Mouse (Mus musculus) thymus, postnatal 0 days (tissue): ENCODE measurements at regions not wholly inside any gene's neighbourhood (a gene's known extent, or its start where the extent isn't known, plus 50 kb on each side); places are given as distances from the start of the nearest gene placed in this dataset.
A peak's percentile ranks its signal among the peaks of the same experiment; 100 is the strongest.

Experiments
- DNase-seq: peaks from one replicate; pipeline ENCODE4 v3.0.0-alpha.2; 2015; ENCODE audit warnings: low spot score

GRCm38 (mm10) chr3:38046611-38047010, 322.3 kb upstream of the Gm5148 start:
- DNase-seq, result peak; percentile 70

DNA sequence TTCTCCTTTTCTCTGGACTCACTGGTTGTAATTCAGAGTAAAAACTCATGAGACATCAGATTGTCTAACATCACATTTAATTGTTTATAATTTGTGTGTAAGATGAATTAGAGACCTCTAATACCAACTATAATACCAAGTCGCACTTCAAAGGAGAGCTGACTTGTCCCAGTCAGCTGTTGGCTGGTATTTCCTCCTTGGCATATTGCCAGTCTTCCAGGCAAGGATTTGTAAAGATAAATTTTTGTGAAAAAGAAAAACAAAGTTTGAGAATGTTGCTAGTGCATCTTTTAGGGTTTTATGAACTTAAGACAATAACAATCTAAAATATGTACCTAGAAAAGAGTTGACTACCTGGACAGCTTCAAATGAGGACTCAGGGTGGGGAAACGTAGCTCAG, 321.7 kb upstream of the Gm5148 start:
- no peak for DNase-seq

DNA sequence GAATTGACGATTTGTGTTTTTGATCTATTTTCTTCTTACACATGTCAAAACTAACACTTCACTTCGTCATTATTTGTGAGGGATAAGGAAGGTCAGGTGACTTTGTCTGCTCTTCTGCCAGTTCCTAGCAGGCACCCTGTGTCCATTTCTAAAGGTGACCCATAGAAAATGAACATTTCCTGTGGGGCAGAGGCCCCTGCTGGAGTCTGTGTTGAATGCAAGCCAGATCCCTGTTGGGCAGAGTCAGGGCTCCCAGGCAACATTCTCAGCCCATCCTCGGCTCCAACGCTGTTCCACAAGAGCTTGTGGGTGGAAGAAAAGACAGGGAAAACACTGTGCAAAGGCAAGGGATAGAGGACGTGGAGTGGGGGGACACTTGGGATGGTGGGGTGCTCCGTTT, 321.2 kb upstream of the Gm5148 start:
- DNase-seq, result no peak

- peak; percentile 80 for DNase-seq
Observed at GRCm38 (mm10) chr3:38044338-38044737, 320.0 kb upstream of the Gm5148 start.

- DNase-seq, result no peak
Observed at GRCm38 (mm10) chr3:38042614-38043013, 318.3 kb upstream of the Gm5148 start.

DNA sequence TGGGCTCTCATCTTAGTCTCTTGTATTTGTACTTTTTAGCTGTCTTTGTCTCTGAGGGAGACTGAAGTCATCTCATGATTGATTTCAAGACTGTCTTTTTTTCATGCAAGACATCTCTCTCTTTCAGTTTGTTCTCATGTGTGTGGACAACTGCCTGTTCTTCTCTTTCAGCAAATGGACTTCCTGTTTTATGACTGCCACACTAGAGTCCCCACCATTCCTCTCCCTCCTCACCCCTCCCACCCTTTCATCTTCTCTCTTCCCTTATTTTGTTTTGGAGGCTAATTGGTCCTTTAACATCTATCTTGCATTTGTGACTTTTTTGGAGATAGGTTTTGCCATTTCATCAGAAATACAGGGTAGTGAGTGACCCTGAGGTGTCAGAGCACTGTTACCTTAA, 311.8 kb upstream of the Gm5148 start:
- DNase-seq, result no peak

DNA sequence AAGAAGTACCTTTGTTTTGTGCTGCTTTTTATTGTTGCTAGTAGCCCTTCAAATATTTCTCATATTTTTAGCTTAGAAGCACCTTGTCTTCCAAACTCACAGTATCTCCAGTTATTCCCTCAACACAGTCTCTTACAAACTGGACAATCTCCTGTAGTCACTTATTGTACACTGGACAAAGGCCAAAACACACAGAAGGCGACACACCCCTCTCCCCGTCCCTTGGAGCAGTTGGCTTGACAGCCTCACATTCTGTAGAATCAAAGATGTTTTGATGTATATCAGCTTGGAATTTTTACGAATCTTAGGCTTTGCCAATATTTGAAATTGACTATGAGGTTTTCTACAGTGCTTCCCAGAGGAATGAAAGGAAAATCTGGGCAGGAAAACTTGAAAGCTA, 309.8 kb upstream of the Gm5148 start:
- no peak for DNase-seq

DNA sequence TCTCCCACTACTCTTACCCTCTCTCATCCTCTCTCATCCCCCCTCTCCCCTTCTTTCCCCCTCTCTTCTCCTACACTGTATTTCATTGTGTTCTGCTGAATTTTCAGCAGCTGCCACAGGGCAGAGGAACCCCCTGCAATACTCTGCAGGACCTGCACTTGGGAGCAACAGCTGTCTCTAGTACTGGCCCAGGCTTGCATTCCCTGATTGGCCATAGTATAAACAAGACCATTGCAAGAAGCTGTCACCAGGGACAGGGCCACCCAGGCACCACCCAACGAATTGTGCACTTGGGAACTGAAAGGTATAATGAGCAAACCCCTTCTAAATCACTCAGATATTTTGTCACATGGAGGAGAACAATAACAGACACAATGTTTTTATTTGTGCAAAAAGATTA, 290.5 kb upstream of the Gm5148 start:
- no peak for DNase-seq

GRCm38 (mm10) chr3:38009168-38009567, 284.9 kb upstream of the Gm5148 start:
- peak; percentile 75 for DNase-seq

DNA sequence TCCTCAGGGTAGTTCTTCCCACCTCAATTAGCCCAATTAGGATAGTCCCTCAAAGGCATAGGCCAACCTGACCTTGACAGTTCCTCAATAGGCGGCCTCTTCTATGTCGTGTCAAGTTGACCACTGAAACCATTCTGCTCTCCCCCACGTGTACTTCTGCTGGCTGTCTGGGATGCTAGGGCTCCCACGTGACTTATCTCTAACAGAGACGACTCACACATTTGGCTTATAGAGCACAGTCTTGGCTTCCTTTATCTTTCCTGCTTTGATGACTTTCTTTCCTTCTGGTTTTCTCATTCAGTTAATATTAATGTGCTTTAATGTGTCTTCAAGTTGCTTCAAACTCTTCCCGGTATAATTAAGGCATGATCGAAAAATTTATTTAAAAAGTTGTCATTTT, 284.0 kb upstream of the Gm5148 start:
- no peak for DNase-seq

GRCm38 (mm10) chr3:38007626-38008025, 283.3 kb upstream of the Gm5148 start:
- no peak for DNase-seq

DNA sequence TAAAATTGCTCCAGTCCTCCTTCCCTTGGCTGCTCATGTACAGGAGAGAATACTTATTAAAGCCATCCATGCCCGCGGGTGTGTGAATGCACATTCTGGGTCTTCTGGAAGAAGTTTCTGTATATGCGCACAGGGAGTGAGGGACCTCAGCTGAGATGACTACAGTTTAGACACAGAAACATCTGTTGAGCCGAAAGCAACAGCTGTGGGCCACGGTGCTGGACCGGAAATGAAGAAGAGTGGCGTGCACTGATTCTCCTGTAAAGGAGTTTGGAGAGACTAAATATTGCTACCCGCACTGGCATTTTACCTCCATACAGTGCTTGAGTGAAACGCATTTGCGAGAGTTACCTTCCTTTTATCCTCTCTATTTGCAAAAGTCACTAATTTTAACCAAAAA, 278.0 kb upstream of the Gm5148 start:
- no peak for DNase-seq

- DNase-seq, result no peak
Observed at GRCm38 (mm10) chr3:37999779-38000178, 275.5 kb upstream of the Gm5148 start.

GRCm38 (mm10) chr3:37997998-37998397, 273.7 kb upstream of the Gm5148 start:
- DNase-seq, result no peak

DNA sequence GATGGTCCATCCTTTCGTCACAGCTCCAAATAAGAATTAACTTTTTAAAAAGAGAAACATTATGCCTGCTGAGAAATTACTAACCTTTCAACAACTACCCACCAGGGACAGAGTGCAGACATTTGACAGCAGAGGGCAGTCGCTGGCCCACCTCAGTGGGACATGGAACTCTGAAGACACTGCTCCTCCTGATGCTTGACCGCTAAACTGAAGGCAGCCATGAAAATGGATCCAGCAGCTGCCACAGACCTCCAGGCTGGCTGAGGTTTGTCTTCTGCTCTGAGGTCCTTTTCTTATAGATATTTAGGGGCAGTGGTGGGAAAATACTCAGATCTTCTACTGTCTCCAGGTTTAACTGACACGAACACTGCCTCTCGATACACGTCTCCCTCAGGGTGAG, 265.7 kb upstream of the Gm5148 start:
- DNase-seq, result no peak

DNA sequence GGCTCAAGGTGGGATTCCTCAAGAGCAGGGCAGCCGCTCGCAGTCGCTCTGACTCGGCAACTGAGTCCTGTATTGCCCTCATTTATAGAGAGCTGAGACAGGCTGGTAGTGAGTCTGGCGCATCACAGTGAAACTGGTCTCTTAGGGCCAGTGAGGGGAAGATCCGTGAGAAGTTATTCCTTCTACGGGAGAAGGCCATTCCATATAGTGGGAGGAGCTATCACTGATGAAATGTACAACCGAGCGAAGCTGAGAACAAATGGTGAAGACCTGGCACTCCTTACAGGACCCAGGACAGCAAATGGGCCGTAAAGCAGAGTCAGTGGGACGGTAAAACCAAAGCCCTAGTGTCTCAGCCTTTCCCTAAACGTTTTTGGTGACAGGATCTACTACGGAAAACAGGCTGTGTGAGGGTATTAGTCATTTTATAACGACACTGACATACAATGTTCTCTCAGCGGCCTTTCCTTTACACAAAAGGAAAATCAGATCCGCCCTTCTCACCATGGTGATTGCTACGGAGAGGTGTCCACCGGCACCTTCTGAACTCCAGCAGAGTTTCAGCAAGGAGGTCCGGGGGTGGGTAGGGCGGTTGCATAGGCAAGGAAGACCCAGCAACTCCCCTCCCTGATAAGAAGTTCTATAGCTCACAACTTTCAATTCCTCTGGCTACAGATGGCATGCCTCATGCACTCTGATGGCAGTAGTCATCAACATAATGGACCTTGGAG, 263.6 kb upstream of the Gm5148 start:
- no peak for DNase-seq

DNA sequence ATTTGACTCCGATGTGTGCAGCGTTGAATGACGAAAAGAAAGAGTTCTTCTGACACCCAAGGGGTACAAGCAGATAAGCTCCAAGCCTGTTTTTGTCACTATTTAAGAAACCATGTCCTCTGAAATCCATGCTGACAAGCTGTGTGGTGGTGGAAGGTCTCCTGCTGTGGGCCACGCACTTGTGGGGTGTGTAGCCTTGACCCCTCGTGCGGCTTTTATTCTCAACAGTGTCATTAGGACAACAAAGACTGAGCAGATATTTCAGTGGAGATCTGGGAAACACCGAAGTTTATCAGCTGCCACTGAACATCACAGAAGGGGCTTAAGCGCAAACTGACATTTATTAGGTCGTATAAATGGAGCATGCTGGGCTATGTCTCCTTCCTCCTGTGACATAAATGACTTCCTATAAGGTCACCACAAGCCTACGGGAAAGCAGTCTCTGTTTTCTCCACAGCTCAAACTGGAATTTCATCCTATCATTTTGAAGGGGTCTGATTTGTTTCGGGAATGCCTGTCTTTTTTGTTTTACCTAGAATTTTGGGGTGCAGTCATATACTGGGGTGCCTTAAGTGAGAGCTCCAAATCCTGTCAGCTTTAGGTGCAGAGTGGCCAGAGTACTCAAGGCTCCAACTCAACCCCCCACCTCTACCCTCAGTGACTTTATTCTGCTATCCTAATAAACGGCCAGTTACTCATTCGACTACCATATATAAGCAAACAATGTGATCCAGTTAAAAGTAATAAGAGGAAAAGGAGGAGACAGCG, 262.9 kb upstream of the Gm5148 start:
- DNase-seq, result no peak

- no peak for DNase-seq
Observed at GRCm38 (mm10) chr3:37984706-37985105, 260.4 kb upstream of the Gm5148 start.

DNA sequence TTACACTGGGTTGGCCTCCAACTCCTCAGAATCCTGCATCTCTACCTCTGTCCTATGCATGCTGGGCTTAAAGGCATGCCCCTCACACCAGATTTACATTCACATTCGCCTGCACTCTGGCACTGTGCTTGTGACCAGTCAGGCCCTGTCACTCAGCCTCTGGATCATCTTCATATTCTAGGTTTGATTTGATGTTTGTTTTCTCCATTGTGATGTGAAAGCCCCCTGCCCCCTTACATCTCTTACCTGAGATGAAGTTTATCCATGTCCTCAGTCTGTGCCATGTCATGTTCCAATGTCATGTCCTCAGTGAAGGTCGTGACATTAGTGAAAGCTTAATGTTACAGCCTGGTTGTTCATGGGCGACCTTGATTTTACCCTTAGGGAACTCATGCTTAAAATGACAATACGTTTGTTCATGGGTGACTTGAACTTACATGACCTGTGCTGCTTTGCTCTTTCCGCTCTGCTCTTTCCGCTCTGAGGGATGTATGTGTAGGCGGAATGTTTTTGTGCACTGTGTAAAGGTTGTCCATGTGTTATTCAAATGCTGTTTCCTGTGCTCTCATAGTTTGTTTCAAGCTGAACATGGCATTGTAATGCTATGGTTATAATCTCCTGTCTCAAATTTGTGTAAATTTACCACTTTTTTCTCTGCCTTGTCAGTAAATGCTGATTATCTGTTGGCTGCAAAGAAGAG, 257.3 kb upstream of the Gm5148 start:
- DNase-seq, result no peak

DNA sequence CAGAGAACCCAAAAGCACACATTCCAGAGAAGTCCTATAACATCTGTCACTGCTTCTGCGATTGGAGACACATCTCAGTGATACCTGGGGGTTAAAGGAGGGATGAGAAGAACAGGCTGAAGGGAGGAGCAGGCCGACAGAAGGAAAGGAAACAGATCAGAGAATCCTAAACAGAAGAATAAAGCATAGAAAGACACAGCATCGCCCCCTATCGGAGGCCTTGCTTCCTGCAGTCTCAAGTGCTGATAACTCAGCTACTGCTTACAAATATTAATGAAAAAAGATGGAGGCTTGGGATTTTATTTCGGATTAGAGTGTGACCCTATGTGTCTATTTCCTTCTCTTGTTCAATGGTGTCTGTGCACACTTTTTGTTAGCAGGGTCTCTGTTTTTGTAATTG, 255.6 kb upstream of the Gm5148 start:
- peak; percentile 50 for DNase-seq

GRCm38 (mm10) chr3:37978481-37978880, 254.2 kb upstream of the Gm5148 start:
- DNase-seq, result peak; percentile 33

DNA sequence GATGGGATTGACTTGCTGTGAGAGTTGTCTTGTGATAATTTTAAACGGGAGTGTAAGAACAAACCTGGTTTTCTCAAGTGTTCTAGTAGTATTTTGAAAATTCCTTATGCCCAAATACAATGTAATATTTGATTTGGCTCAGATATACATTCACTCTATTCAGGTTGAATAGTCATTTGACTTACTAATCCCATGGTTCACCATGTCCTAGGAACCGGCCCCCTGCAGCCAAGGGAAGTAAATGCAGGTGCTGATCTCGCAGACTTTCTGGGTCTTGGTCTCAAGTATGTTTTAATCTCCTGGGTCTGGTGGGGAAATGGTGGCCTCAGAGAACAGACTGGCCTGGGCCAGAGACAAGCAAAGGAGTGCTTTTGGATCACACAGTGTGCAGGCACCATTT, 253.2 kb upstream of the Gm5148 start:
- DNase-seq, result no peak
